Mouse (Mus musculus) kidney, postnatal 4 days (tissue): Measurements from ENCODE around the gene Tmem269.

Source experiments
- DNase-seq, 2 experiments: peaks; one replicate each; pipeline ENCODE4 v3.0.0; 2021; ENCODE audit warnings: mixed read lengths in 2 of 2

Tmem269 gene

GRCm38 (mm10) chr4:119178331-119178730, 39.7 kb downstream of the Tmem269 start:
- peak; percentile 21 to 48 for DNase-seq

DNA sequence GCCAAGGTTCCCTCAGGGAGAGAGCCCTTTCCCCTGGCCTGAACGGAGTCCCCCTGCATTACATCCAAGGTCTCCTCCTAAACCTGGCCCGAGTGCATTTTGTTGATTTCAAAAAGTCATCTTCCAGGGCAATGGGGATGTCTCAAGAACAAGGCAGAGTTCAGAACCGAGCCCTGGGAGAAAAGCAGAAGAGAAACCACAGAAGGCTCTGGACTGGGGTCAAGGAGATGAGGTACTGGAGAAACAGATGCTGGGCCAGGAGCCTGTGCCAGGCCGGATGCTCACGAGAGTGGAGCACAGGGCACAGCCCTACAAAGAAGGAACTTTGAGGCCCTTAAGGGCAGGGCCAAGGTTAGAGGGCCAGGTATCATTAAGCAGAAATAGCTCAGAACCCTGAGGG, 40.3 kb downstream of the Tmem269 start:
- no peak for DNase-seq

DNA sequence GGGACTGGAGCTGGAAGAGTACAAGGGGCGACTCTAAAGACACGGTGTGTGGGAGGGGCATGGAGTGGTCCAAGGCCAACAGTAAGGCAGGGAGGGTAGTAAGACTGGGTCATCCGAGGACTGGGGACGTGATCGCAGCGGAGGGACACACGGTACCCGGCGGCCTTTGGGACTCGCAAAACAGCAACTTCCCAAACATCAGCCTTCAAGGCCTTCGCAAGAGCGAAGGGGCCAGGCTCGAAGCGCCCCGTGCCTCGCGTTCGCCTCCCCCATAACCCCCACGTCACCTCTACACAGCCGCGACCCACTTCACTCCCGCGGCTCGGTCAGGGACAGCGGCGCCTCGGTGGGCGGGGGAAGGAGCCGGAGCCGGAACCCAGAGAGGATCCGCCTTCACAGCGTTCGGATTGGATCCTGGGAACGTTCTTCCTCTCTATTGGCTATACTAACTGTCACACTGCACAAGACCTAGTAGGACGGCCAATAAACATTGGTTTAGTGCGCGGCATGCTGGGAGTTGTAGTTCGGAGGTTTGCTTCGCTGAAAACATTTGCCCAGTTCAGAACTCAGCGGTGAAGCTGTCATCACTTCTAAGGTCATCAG, 44.1 kb downstream of the Tmem269 start, which contains the start of gene Zfp691:
Gene Zfp691, minus strand, starts transcription at position 345 of the 603 bp plus-strand sequence.
- DNase-seq, result peak; percentile 93 to 96

DNA sequence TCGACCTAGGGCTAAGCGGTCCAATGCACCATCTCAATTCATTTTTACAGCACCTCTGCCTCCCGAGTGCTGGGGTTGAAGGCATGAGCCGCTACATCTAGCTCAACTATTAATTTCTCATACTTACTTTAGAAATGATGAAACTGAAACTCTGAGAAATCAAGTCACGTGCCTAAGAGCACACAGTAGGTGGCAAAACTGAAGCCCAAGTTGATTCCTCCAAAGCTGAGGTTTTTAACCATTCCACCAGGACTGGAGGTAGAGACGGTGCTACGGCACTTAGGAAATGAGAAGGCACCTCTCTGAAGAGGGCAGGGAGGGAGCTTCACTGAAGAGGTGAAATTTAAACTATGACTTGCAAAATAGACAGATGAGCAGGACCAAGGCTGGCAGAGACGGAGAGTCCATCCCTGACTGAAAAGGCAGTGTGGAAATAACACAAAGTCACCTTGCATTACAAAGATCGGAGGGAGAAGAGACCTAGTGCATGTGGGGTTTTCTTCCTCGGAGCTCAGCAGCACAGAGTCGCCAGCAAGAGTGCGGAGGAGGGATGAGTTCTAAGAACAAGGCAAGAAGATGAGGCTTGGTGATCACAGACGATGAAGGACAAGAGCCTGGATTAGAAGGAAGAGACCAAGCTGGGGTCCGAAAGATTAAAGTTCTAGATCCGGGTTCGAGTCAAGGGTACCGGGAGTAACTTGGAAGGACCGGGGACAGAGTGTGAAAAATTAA, 44.9 kb downstream of the Tmem269 start:
- peak in 1 of 2 experiments; percentile 33 for DNase-seq

DNA sequence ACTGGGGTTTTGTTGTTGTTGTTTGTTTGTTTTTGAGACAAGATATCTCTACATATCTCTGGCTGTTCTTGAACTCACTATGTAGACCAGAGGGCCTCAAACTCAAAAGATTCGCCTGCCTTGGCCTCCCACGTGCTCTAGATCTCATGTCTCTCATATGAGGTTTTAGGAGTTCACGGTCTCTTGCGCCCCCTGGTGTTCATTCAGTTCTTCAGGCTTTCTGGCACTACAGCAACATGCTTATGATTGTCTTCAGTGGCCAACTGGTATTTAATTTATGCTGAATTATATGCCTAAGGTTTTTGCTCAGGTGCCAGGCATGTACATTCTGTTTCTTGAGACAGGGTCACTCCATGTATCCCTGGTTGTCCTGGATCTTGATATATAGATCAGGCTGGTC, 50.4 kb downstream of the Tmem269 start:
- DNase-seq, result peak; percentile 89 to 91

DNA sequence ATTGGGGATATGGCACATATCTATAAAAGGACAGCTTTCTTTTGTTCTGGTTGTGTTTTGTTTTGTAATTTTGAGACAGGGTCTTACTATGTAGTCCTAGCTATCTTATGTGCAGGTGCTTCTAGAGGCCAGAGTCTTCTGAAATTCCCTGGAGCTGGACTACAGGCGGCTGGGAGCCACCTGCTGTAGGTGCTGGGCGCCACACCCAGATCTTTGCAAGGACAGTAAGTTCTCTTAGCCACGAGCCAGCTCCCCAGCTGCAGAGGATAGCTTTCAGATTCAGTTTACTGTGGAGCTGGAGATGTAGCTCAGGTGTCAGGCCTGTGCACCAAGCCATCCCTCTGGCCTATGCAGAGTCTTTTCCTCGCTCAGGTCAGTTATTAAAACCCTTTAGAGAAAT, 50.9 kb downstream of the Tmem269 start:
- DNase-seq, result peak in 1 of 2 experiments; percentile 41

DNA sequence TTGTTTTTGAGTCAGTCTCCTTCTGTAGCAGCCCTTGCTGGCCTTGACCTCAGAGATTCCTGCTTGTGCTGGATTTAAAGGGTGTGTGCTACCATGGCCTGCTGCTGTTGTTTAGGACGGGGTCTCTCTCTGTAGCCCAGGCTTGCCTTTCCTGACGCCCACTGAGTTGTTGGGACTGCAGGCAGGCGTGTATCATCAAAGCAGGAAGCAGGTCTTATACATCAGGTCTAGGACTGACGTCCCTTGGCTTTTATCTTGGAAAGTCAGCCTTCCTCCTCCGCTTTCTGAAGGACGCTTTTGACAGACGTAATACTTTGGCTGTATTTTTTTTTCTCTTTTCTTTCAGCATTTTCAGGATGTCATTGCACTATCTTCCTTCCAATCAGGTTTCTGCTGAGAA, 52.1 kb downstream of the Tmem269 start:
- no peak for DNase-seq

DNA sequence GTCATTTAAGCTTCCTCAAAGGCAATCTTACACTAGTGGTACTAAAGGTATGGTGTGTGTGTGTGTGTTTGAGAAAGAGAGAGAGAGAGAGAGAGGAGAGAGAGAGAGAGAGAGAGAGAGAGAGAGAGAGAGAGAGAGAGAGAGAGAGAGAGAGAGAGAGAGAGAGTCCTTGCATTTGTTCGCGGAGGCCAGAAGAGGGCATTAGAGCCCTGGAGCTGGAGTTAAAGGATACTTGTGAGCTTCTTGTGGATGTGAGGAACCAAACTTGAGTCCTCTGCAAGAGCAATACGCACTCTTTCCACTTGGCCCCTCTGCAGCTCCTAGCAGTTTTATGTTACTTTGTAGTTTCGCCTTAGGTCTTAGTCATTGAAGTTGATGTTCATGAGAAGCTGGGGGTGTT, 55.0 kb downstream of the Tmem269 start:
- DNase-seq, result no peak

DNA sequence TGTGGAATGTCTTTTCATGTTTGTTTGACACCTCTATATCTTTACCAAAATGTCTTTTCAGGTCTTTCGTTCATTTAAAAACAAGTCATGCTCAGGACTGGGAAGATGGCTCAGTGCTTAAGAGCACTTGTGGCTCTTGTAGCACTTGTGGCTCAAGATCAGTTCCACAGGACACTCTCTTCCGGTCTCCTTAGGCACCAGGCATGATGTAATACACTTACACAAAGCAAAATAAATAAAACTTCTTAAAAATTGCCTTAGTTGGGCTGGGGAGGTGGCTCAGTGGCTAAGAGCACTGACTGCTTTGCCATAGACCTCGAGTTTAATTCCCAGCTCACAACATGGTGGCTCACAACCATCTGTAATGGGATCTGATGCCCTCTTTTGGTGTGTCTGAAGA, 56.7 kb downstream of the Tmem269 start:
- DNase-seq, result no peak

GRCm38 (mm10) chr4:119157891-119158290, 60.1 kb downstream of the Tmem269 start:
- DNase-seq, result no peak

DNA sequence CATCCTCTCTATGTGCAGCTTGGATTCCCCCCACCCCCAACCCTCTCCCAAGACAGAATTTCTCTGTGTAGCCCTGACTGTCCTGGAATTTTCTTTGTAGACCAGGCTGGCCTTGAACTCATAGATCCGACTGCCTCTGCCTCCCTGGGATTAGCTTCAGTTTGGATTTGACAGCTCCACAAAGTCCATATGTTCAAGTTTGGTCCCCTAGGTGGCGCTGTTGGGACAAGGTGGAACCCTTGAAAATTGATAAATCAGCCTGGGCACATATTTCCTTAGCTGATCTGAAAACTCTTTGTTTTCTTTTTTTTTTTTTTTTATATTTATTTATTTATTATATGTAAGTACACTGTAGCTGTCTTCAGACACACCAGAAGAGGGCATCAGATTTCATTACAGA, 60.8 kb downstream of the Tmem269 start:
- DNase-seq, result peak; percentile 79 to 82
